Mouse (Mus musculus) heart, postnatal 0 days (tissue): ENCODE measurements around the gene Trpv3.

Source experiments
- CTCF ChIP-seq: IDR thresholded peaks from 2 replicates; pipeline ENCODE4 v1.5.1; 2016; ENCODE audit warnings: antibody characterized with exemption, control low read depth, low read depth
- EP300 ChIP-seq: IDR thresholded peaks from 2 replicates; pipeline ENCODE4 v1.6.1; 2016; ENCODE audit warnings: antibody characterized with exemption, low read depth

GRCm38 (mm10) chr11:73261385-73261784, 5.8 kb upstream of the Trpv3 start:
- TF ChIP-seq CTCF, result no peak
- no peak for TF ChIP-seq EP300
